Mouse (Mus musculus) C2C12 (cell line): ENCODE measurements at regions not wholly inside any gene's neighbourhood (a gene's known extent, or its start where the extent isn't known, plus 50 kb on each side); places are given as distances from the start of the nearest gene placed in this dataset.

Experiments
- CEBPB ChIP-seq: IDR thresholded peaks from one replicate; pipeline ENCODE4 v1.6.1; 2011; ENCODE audit warnings: low read depth, mild to moderate bottlenecking, control low read depth, moderate library complexity
- CTCF ChIP-seq: IDR thresholded peaks from one replicate; pipeline ENCODE4 v1.5.1; 2011; ENCODE audit not compliant: control insufficient read depth, insufficient read depth, insufficient read length
- FOSL1 ChIP-seq: IDR thresholded peaks from one replicate; pipeline ENCODE4 v1.8.0; 2011; ENCODE audit warnings: mild to moderate bottlenecking, low read length; ENCODE audit not compliant: poor library complexity, insufficient read depth, severe bottlenecking
- MAX ChIP-seq: IDR thresholded peaks from one replicate; pipeline ENCODE4 v1.6.1; 2011; ENCODE audit warnings: mild to moderate bottlenecking, control low read depth
- MYOD1 ChIP-seq: IDR thresholded peaks from one replicate; pipeline ENCODE4 v1.6.1; 2011; ENCODE audit warnings: low read depth; ENCODE audit not compliant: control insufficient read depth, insufficient read length
- MYOG ChIP-seq: IDR thresholded peaks from one replicate; pipeline ENCODE4 v1.6.1; 2011; ENCODE audit not compliant: control insufficient read depth, insufficient read length; ENCODE audit errors: extremely low read depth
- USF1 ChIP-seq: IDR thresholded peaks from one replicate; pipeline ENCODE4 v1.6.1; 2011; ENCODE audit warnings: low read depth, mild to moderate bottlenecking, control low read depth, moderate library complexity

DNA sequence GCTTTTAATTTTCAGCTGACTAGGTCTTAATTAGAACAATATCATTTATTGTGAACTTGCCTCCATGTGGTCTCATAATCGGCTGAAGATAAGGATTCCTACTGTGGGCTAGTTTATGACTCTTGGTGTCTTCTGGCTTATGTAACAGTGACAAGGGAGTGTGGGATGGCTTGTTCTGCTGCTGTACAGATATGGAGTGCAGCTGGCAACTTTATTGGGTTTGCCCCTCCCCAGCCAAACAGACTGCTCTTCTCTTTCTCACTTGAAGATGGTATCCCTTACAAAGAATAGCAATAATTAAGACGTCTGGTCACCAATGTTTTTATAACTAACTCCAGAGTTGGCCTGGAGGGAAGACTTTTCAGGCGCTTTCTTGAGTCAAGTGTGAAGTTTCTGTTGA, 584.8 kb downstream of the Insc start:
- no peak for TF ChIP-seq CTCF
- no peak for TF ChIP-seq CEBPB
- TF ChIP-seq MYOD1 = no peak
- no peak for TF ChIP-seq FOSL1
- TF ChIP-seq MYOG = no peak
- TF ChIP-seq USF1 = no peak
- TF ChIP-seq MAX = no peak
